Mouse (Mus musculus): ENCODE measurements around the gene Camk2d.

The Camk2d gene

DNA sequence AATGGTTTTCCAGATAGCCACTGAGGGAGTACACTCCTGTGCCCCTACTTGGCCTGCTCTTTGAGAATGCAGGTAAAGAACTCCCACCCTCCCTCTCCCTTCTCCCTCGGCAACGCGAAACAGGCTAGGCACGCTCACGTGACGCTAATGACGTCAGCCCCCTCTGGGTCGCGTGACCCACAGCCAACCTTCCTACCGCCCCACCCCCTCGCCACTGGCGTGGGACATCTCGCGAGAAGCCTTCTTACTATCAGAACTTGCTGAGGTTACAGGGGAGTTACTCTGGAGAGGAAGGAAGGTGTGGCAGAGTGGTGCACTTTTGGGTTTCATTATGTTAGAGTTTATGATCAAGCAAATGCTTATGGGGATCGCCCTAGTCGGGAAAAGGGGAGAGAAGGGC is at the start of gene Camk2d:
Gene Camk2d (plus strand): TSS at position 217 of the 400 bp plus-strand sequence.
- peak; percentile 99 for DNase-seq

DNA sequence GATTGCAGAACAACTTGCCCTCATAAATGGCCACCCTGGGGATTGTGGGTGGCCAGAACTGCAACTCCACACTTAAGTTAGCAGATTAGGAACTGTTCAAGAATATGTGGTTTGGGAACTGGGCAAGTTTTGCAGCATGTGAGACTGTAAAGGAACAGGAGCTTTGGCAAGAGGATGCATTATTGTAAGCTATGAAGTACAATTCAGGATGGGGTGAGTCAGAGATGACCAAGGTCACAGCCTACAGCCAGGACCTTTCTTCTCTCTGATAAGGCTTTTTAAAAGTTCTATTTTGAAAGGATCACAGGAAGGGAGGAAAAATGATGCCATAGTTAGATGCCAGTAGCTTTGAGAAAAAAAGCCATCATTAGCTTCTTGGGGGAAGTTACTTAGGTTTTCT is 48.2 kb upstream of the Camk2d start:
- no peak for DNase-seq

DNA sequence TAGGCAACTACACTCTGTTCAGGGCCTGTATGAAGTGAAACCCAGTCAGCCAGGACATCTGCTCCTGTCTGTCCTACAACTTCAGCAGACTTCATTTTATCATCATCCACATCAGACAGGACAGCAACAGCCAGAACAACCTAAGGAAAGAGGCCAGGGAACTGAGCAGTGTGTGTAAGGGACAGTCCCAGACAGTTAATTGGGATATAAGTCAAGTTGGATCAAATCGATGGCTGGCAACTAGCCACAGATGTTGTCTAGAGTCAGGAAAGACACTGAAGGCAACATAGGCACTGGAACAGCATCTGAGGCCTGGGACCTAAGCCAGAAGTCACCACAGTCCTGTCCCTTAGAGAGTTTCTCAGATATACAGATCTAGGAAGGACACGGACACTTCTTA is 32.5 kb upstream of the Camk2d start:
- no peak for DNase-seq

GRCm38 (mm10) chr3:126570628-126571027 is 25.5 kb upstream of the Camk2d start:
- no peak for DNase-seq

DNA sequence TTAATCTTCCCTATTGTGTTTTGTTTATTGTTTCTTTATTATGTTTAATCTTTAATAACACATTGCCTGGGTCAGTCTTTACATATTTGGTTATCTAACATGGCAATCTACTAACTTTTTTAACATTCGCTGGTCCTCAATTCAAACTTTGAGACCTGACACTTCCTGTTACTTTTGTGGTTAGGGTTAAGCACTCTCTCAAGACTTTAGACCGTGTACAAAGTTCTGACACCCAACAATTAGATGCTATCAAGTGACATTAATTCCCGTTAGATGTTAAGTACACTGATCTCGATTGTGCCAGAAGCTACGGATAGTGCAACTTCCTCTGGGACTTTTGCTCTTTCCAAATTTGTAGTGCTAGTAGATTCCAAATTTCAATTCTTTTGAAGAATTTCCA is 23.2 kb upstream of the Camk2d start:
- DNase-seq: no peak

- peak; percentile 19 to 21 for DNase-seq
These were observed 20.2 kb upstream of the Camk2d start for GRCm38 (mm10) chr3:126575927-126576326.

DNA sequence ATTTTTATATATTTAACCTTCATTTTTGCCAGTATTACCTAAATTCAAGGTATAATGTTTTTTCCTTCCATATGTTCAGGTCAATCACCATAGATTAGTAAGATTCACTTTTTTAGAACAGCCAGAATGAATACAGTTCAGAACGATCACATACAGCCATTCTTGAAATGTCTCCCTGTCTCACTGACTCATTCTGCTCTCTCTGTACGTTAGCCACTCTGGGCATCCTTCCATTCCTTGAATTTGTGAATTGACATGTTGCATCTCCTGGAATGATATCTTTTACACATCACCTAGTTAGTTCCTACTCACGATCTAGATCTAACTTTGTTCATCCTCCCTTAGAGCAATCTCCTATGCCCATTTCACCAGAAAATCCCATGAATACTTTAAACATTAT is 10.0 kb upstream of the Camk2d start:
- DNase-seq: no peak

DNA sequence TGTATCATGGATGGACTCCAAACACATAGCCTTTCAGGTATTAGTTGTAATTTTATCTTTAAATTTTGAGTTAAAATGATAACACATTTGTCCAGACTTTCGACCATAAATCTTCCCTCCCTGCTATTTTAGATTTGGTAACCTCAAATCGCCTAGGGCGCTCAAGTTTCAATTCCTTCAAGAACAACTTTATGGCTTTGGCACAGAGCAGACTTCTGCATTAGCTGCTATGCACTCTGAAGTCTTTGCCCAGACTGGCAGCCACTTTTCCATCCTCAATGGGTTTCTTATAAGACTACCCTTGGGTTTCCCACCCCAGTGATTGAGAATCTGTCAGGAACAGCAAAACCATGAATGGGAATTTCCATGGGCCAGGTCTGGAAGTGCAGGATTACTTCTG is 8.6 kb upstream of the Camk2d start:
- DNase-seq: no peak

- no peak for DNase-seq
These were observed 6.5 kb upstream of the Camk2d start for GRCm38 (mm10) chr3:126589556-126589955.

DNA sequence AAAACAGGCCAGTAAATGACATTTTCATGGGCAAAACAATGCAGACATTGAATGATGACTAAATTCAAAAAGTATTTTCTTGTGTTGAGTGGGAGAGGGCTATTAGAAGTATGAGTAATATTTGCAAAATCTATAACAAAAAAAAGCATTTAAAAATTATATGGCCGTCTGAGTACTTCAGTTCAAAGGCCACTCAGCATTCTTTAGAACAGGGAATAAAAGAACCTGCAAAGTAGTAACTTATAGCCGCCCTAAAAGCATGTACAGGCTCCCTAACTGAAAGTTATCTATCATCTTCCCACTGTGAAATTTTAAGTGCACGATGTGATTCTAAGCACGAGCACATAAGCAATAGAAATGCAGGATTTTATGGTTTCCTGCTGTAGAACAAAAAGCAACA is 646 bp upstream of the Camk2d start:
- DNase-seq: no peak

DNA sequence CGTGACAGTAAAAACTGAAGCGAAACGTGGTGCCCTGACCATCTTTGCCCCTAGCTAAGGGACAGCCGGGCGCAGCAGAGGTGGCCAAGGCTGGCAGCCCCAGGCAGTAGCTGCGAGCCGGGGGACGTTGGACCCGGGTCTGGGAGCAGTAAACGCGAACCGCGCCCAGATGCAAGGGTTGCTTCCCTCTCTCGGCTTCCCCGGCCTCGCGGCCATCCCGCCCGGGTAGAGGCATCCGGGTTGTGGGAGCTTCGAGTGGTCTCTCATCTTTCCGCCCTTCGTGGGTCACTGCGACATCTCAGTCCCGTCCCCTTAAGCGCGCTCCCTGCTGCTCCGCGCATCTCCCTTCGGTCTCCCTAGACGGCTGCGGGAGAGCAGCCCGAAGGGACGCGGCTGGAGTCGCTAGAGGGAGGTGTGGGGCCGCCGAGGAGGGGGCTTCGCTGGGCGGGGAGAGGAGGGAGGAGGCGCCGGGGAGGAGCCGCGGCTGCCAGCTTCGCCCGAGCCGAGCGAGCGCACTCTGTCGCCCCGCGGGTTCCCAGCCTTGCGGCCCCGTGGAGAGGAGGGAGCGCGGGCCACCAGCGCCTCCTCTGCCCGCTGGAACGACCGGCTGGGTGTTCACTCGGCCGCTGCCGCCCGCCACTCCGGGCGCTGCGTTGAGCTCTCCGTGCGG is 524 bp downstream of the Camk2d start:
- peak; percentile 90 to 94 for DNase-seq

- peak; percentile 82 to 90 for DNase-seq
These were observed 1.1 kb downstream of the Camk2d start for GRCm38 (mm10) chr3:126597161-126597595.

- no peak for DNase-seq
These were observed 1.7 kb downstream of the Camk2d start for GRCm38 (mm10) chr3:126597596-126598328.

DNA sequence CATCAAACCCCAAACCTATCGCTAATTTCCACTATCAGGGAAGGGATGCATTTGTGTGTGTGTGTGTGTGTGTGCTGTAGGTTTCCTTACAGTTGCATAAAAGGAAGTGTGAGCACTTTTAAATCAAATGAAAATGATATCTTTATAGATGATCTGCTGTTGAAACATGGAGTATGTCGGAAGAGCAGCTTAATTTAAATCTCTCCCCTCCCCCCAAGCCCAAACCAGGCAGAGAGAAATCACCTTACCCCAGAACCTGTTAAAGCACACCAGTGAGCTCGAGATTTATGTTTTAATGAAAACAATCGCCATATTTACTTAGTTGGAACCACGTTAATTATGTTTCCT is 2.2 kb downstream of the Camk2d start:
- no peak for DNase-seq

GRCm38 (mm10) chr3:126598881-126599280 is 2.8 kb downstream of the Camk2d start:
- no peak for DNase-seq

- DNase-seq: no peak
These were observed 3.2 kb downstream of the Camk2d start for GRCm38 (mm10) chr3:126599335-126599734.

DNA sequence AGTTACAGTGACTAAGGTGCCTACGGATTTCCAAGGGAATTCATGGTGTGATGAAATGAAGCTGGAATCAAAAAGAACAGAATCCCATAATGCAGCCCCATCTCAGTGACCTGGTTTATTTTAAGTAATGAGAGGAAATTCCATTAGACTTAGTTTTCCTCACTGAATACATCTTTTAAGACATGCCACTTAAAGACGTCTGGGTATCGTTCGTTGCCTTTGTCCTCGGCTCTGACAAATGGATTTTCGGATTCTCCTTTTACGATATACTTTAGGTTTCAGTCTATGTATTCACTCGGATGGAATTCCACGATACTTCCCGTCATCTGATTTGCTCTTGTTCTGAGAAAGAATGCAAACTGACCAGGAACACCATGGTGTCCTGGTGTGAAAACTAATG is 3.8 kb downstream of the Camk2d start:
- no peak for DNase-seq

DNA sequence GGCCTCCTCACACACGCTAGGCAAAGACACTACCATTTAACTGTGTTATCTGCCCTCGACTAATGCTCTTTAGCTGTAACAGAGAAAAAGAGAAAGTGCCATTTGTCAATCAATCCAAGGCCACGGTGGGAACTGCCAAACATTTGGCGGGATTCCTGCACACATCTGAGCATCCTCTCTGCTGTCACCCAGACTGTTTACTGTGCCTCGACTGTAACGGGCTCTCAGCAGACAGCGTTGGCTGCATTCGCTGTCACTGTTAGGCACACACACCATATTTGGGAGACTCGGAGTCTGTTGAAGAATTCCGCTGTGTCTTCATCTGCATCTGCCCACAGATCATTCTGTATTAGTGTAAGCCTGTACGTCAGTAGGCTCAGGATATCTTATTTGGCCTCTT is 6.7 kb downstream of the Camk2d start:
- DNase-seq: no peak

GRCm38 (mm10) chr3:126604656-126605434 is 8.7 kb downstream of the Camk2d start:
- DNase-seq: no peak

DNA sequence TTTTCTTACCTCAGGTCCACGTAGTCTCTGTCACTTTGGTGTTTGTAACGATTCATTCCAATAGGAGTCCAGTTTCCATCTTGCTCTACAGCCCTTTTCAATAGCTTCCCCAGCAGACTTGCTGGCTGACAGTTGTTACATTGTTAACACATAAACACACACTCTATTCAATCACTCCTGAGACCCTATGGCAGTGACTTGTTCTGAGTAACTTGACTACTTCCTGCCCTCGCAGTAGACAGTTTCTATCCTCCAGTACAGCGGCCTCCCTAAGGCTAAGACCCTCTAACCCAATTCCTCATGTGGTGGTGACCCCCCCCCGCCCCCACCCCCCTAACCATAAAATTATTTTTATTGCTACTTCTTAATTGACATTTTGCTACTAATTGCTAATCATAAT is 13.2 kb downstream of the Camk2d start:
- no peak for DNase-seq

DNA sequence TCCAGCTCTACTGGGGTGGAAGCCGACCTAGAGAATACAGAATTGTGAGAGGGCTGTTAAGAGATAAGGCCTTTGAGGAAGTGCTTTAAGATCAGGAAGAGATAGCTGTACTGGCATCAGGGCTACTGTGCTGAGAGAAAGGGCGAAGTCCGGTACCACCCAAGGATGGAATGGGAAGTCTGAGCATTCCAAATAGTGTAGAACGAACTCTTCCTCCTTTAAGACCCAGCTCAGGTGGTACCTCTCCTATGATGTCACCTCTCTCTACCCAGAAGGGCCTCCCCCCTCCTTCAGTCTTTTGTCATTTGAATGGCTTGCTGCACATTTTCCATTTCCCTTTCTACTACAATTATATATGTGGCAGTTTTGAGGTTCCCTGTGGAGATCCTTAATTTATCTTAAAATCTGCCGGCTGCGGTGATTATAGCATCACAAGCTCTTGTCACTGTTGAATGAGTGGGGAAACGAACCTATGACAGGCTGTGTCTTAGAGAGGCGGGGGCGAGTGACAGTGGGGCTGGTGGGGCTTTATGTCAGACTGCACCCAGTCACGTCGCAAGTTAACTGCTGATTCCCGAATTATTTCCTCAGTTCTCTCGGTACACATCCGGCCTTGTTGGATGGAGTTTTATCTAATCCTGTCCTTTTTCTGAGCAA is 13.8 kb downstream of the Camk2d start:
- DNase-seq: no peak

DNA sequence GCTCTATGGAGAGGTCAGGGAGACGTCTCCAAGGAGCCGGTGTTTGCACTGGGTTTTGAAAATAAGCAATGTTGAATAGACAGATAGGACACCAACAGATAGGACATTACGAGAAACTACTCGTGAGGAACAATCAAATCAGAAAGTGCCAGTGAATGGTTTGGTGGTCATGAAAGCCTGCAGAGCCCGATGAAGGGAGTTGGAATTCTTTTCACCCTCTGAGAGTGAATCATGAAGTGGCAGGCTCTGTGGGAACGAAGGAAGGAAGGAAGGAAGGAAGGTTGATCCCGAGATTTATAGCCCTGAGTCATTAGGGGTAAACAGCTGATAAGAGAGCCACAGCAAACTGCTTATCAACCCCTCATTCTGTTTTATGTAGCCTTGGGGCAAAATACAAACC is 15.5 kb downstream of the Camk2d start:
- no peak for DNase-seq
